Mouse (Mus musculus): Measurements from ENCODE around the gene Soga1. TPM values are rescaled to one million over a fixed set of nuclear protein-coding genes. Genes with fewer than 3 reads are reported as not detected.

Gene Soga1
- 5.0 and 5.6 TPM in 2 replicates for polyA plus RNA-seq (2016; fragmentation: Nextera tagmentation; extraction: Ambion mirVana)

DNA sequence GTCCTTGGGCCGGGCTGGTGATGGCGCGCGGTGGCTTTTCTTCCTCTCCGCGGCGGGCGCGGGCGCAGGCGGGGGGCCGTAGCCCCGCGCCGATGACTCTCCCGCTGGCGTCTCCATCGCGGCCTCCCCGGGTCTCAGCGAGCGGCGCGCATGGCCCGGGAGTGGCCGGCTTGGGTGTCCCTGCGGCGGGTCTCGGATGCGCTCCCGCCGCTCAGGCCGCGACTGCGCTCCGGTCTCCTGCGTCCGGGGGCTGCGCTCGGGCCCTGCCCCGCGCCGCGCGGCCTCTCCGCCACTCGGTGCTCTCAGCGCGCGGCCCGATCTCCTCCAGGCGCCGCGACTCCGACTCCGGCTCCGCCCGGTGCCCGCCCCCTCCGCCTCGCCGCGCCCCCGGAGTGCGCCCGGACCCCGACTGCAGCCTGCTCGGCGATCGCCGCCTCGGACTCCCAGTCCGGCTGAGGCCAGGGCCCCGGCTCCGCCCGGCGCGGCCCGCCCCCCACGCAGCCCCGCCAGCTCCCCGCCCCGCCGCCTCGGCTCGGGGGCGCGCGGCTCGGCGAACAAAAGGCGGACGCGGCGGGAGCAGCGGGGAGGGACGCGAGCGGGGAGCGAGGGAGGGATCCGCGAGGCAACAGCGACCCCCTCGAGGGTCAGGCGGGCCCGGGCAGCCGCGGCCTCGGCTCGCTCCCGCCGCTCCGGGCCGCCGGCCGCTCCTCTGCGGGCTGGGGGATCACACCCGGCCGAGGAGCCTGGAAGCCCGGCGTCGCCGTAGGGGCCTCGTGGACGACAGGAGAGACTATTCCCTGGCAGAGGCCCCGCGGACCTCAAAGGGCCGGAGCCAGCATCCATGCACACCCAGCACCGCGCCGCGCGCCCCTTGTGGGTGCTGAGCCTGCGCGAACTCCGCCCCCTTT is at the start of gene Soga1:
Gene Soga1 (minus strand): TSS at position 462 of the 908 bp plus-strand sequence.
- H3K9ac ChIP-seq (replicated peaks) = peak within 1 kb of the TSS; percentile 99
- peak within 1 kb of the TSS; percentile 99 for H3K4me3 ChIP-seq (replicated peaks)
- peak; percentile 88 for ATAC-seq (ENCODE audit: insufficient number of reproducible peaks, insufficient read depth, low FRiP score, low TSS enrichment, low read depth)
- peaks cover 42% of the 10 kb centered on the region for H3K4me1 ChIP-seq (replicated peaks)
- H3K36me3 ChIP-seq = peaks cover 3% of the 10 kb centered on the region; the same call in 1 of the 2 replicates
- H3K27me3 ChIP-seq = no peaks in the 10 kb centered on the region
- peak within 1 kb of the TSS; percentile 76 for H3K4me2 ChIP-seq
- H3K27ac ChIP-seq = peak within 1 kb of the TSS; percentile 99
- H3K9me3 ChIP-seq = no peaks in the 10 kb centered on the region
- under 1% methylated on average over 95 of the region's 136 CpGs for WGBS

DNA sequence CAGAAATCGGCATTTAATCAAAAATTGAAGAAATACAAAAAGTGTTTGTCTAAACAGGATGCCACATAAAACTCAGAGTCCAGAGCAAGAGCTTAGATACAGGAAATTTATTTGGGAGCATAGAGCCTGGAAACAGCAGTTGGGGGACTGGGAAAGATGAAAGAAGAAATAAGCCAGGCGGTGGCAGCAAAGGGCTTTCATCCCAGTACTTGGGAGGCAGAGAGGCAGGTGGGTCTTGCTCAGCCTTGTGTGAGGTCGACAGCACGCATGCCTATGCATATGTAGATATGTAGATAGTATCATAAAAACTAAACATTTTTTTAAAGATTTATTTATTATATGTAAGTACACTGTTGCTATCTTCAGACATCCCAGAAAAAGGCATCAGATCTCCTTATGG is 49.0 kb upstream of the Soga1 start:
- Histone ChIP-seq H3K27ac (no peak overlapping the region), H3K4me3 (replicated peaks) (no peak overlapping the region), H3K4me2 (no peak overlapping the region), H3K4me1 (replicated peaks) (no peaks in the 10 kb centered on the region), H3K9ac (replicated peaks) (no peak overlapping the region), H3K27me3 (no peaks in the 10 kb centered on the region), H3K36me3 (peaks cover 31% of the 10 kb centered on the region), H3K9me3 (no peaks in the 10 kb centered on the region)
- 61% methylated on average over 4 of the region's 4 CpGs for WGBS
- no peak for ATAC-seq (ENCODE audit: insufficient number of reproducible peaks, insufficient read depth, low FRiP score, low TSS enrichment, low read depth)

DNA sequence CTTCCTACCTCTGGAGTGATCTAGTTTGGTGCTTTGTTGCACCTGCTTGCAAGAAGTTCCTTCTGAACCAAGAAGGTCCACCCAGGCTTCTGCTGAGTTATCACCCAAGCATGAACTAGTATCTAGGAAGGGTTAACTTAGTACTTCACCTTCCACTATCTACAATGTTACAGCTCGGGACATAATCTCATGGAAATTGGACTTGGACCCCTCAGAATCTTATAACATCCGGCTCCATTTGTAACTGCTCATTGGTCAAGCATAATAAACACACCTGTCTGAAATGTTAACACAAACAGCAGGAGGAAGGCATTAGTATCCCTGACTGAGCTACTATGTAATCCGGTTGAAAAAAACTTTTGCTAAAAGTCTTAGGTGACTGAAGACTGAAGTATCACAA is 48.3 kb upstream of the Soga1 start:
- Histone ChIP-seq H3K9ac (replicated peaks) (no peak overlapping the region), H3K36me3 (peaks cover 32% of the 10 kb centered on the region), H3K27ac (no peak overlapping the region), H3K9me3 (no peaks in the 10 kb centered on the region), H3K4me3 (replicated peaks) (no peak overlapping the region), H3K4me1 (replicated peaks) (no peaks in the 10 kb centered on the region), H3K4me2 (no peak overlapping the region), H3K27me3 (no peaks in the 10 kb centered on the region)
- 88% methylated on average over 3 of the region's 3 CpGs for WGBS
- ATAC-seq (ENCODE audit: insufficient number of reproducible peaks, insufficient read depth, low FRiP score, low TSS enrichment, low read depth) = no peak

DNA sequence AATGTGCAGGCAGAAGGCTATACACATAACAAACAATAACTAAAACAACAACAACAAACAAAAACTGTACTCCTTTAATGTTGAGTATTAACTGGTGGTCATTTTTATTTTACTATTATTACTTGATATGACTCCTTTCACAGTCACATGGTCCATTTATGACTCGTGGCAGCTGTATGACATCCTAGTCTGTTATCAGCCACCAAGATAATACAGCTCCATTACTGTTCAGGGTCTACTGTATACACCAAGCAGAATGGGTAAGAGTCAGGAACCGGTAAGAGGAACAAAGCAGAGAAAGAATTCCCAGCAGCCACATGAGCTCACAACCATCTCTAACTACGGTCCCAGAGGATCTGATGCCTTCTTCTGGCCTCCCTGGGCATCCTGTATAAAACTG is 46.2 kb upstream of the Soga1 start:
- 90% methylated on average over 3 of the region's 3 CpGs for WGBS
- Histone ChIP-seq H3K36me3 (peaks cover 50% of the 10 kb centered on the region), H3K27me3 (no peaks in the 10 kb centered on the region), H3K4me1 (replicated peaks) (no peaks in the 10 kb centered on the region), H3K27ac (no peak overlapping the region), H3K9me3 (no peaks in the 10 kb centered on the region), H3K4me3 (replicated peaks) (no peak overlapping the region), H3K9ac (replicated peaks) (no peak overlapping the region), H3K4me2 (no peak overlapping the region)
- ATAC-seq (ENCODE audit: insufficient number of reproducible peaks, insufficient read depth, low FRiP score, low TSS enrichment, low read depth) = no peak

DNA sequence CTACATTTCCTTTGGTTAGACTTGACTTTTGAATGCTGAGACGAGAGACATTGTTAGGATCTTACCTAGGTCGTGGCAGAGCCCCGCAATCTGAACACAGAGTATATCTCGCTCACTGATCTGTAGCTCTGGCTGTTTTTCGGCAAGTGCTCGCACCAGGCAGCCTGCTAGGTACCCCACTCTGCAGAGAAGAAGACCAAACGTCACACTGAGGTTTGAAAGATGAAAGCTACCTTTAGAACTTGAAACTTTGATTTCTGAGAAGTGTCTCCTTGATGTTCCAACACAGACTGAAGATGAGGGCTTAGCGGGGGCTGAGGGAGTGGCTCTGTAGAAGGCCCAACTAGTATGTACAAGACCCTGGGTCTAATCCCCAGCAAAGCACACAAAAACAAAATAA is 42.7 kb upstream of the Soga1 start:
- 85% methylated on average over 8 of the region's 8 CpGs for WGBS
- H3K9ac ChIP-seq (replicated peaks) = no peak overlapping the region
- no peaks in the 10 kb centered on the region for H3K9me3 ChIP-seq
- no peak for ATAC-seq (ENCODE audit: insufficient number of reproducible peaks, insufficient read depth, low FRiP score, low TSS enrichment, low read depth)
- H3K27ac ChIP-seq = no peak overlapping the region
- H3K4me3 ChIP-seq (replicated peaks) = no peak overlapping the region
- peaks cover 59% of the 10 kb centered on the region for H3K36me3 ChIP-seq
- H3K4me1 ChIP-seq (replicated peaks) = no peaks in the 10 kb centered on the region
- H3K4me2 ChIP-seq = no peak overlapping the region
- no peaks in the 10 kb centered on the region for H3K27me3 ChIP-seq

DNA sequence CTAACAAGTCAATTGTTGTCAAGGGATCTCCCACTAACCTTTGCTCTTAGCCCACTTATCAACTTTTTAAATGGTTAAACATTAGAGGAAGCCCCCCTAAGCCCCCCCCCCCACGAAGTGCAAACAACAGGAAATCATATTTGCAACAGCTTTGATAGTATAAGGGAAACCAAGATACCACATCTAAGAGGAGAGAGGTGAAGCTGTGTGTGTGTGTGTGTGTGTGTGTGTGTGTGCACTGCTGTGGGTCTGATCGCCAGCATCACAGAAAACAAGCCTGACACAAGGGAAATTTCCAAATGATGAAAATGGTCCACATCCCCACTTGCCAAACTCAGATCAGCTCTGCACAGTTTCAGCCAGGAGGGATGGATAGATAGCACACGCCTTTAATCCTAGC is 40.0 kb upstream of the Soga1 start:
- Histone ChIP-seq H3K36me3 (peaks cover 55% of the 10 kb centered on the region), H3K27ac (no peak overlapping the region), H3K4me3 (replicated peaks) (no peak overlapping the region), H3K9ac (replicated peaks) (no peak overlapping the region), H3K4me2 (no peak overlapping the region), H3K9me3 (no peaks in the 10 kb centered on the region), H3K4me1 (replicated peaks) (no peaks in the 10 kb centered on the region), H3K27me3 (no peaks in the 10 kb centered on the region)
- WGBS = 70% methylated on average over 3 of the region's 3 CpGs
- ATAC-seq (ENCODE audit: insufficient number of reproducible peaks, insufficient read depth, low FRiP score, low TSS enrichment, low read depth) = no peak

DNA sequence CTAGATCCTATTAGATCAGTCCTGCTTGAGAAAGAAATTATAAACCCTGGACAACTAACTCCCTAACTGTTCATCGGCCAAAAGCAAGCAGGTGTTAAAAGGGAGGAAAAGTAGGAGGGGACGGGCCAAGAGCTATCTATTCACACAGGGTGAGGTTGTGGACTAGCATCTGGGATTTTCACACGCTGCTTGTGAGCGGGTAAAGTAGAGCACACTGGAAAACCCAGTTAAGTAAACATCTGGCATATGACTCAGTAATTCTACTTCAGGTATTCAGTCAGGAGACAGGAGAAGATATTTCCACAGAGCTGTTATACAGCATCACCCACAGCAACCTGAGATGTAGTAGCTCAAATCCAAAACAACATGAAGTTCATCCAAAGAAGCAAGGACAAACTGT is 39.5 kb upstream of the Soga1 start:
- 81% methylated on average over 4 of the region's 4 CpGs for WGBS
- Histone ChIP-seq H3K4me1 (replicated peaks) (no peaks in the 10 kb centered on the region), H3K9me3 (no peaks in the 10 kb centered on the region), H3K4me3 (replicated peaks) (no peak overlapping the region), H3K4me2 (no peak overlapping the region), H3K36me3 (peaks cover 60% of the 10 kb centered on the region), H3K27ac (no peak overlapping the region), H3K27me3 (no peaks in the 10 kb centered on the region), H3K9ac (replicated peaks) (no peak overlapping the region)
- ATAC-seq (ENCODE audit: insufficient number of reproducible peaks, insufficient read depth, low FRiP score, low TSS enrichment, low read depth) = no peak

DNA sequence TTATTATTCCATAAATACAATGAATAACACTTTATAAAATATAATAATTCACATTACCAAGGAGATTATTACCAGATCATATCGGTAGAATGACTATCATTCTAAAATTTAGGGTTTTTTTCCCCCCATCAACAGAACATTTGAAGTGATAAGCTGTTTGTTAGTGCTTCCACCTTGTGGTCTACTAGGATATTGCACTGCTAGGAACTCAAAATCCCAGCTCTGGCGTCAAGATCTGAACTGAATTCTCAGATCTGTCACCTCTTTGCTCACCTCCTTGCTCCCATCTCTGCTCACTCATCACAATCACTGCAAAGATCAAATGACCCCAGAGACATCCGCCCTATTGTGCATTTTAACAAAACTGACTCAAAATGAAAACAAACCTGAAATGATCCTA is 37.9 kb upstream of the Soga1 start:
- Histone ChIP-seq H3K9me3 (no peaks in the 10 kb centered on the region), H3K4me2 (no peak overlapping the region), H3K4me1 (replicated peaks) (no peaks in the 10 kb centered on the region), H3K4me3 (replicated peaks) (no peak overlapping the region), H3K27me3 (no peaks in the 10 kb centered on the region), H3K36me3 (peaks cover 64% of the 10 kb centered on the region), H3K27ac (no peak overlapping the region), H3K9ac (replicated peaks) (no peak overlapping the region)
- WGBS = 22% methylated on average over 3 of the region's 3 CpGs
- no peak for ATAC-seq (ENCODE audit: insufficient number of reproducible peaks, insufficient read depth, low FRiP score, low TSS enrichment, low read depth)

DNA sequence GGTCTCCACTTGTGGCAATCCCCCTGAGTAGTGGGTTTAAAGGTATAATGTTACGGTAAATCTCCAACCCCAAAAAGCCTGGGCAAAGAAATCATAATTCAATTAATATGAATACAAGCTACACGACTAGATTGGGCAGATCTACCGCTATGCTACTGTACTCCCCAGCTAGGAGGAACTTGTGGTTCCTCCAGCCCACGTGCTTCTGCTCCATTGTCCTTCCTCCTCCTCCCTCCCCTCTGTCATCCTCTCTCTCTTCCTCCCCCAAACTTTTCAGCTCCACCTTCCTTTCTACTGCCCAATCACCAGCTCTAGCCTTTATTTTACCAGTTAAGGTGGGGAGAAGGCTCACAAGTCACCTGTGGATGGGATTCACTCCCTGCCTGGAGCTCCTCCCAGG is 29.2 kb upstream of the Soga1 start:
- whole genome bisulfite sequencing = 92% methylated on average over 4 of the region's 4 CpGs
- Histone ChIP-seq H3K9ac (replicated peaks) (no peak overlapping the region), H3K27ac (no peak overlapping the region), H3K36me3 (peaks cover 74% of the 10 kb centered on the region), H3K27me3 (no peaks in the 10 kb centered on the region), H3K4me3 (replicated peaks) (no peak overlapping the region), H3K4me2 (no peak overlapping the region), H3K4me1 (replicated peaks) (no peaks in the 10 kb centered on the region), H3K9me3 (no peaks in the 10 kb centered on the region)
- no peak for ATAC-seq (ENCODE audit: insufficient number of reproducible peaks, insufficient read depth, low FRiP score, low TSS enrichment, low read depth)

DNA sequence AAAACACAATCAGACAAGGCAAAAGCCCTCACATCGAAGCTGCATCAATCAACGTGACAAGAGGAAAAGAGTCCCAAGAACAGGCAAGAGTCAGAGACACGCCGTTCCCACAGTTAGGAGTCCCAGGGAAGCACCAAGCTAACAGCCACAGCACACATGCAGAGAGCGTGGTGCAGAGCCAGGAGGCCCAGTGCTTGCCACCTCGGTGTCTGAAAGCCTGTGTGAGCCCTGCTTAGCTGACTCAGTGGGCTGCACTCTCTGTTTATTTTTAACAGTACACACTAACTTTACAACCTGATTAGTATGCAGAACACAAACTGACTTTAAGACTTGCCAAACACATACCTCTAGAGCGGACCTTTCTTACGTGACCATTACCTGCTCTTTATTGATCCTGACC is 25.4 kb upstream of the Soga1 start:
- Histone ChIP-seq H3K27ac (no peak overlapping the region), H3K4me2 (no peak overlapping the region), H3K9ac (replicated peaks) (no peak overlapping the region), H3K4me3 (replicated peaks) (no peak overlapping the region), H3K9me3 (no peaks in the 10 kb centered on the region), H3K4me1 (replicated peaks) (no peaks in the 10 kb centered on the region), H3K27me3 (no peaks in the 10 kb centered on the region), H3K36me3 (peaks cover 78% of the 10 kb centered on the region)
- 91% methylated on average over 8 of the region's 8 CpGs for WGBS
- ATAC-seq (ENCODE audit: insufficient number of reproducible peaks, insufficient read depth, low FRiP score, low TSS enrichment, low read depth) = no peak

DNA sequence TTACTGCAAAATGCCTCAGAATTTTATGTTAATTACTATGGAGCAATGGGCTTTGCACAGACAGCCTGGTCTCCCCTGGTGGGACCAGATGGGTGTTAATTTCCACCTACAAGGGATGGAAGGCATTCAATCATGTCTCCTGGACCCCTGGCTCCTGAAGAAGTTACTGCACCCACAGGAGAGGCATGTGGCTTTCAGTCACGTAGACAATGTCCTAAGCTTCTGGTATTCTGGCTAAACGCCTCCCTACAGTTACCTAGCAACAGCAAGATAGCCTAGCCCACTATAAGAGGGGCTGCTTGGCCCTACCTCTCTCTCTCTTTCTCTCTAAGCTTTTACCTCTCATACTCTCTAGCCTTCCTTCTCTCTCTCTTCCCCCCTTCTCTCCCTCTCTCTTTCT is 23.2 kb upstream of the Soga1 start:
- H3K4me3 ChIP-seq (replicated peaks) = no peak overlapping the region
- H3K9ac ChIP-seq (replicated peaks) = no peak overlapping the region
- 68% methylated on average over 2 of the region's 2 CpGs for WGBS
- no peak for ATAC-seq (ENCODE audit: insufficient number of reproducible peaks, insufficient read depth, low FRiP score, low TSS enrichment, low read depth)
- H3K27me3 ChIP-seq = no peaks in the 10 kb centered on the region
- no peak overlapping the region for H3K27ac ChIP-seq
- no peaks in the 10 kb centered on the region for H3K9me3 ChIP-seq
- H3K4me2 ChIP-seq = no peak overlapping the region
- H3K4me1 ChIP-seq (replicated peaks) = no peaks in the 10 kb centered on the region
- peaks cover 83% of the 10 kb centered on the region for H3K36me3 ChIP-seq

DNA sequence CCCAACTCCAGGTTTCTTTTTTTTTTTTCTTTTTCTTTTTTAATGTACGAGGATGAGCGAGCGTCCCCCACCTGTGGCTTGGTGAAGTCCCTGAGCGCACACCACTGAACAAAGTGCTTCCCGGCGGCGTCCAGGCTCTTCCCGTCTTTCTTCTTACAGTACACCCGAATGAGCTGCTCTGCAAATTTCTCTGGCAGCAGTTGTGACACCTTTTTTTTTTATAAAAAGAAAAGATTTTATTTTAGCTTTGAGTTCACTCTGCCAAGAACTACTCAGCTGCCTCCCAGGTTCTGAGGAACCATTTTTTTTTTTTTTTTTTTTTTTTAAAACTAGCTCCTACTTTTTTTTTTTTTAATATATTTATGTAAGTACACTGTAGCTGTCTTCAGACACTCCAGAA is 22.6 kb upstream of the Soga1 start:
- Histone ChIP-seq H3K4me3 (replicated peaks) (no peak overlapping the region), H3K4me2 (no peak overlapping the region), H3K4me1 (replicated peaks) (no peaks in the 10 kb centered on the region), H3K9ac (replicated peaks) (no peak overlapping the region), H3K9me3 (no peaks in the 10 kb centered on the region), H3K36me3 (peaks cover 84% of the 10 kb centered on the region), H3K27me3 (no peaks in the 10 kb centered on the region), H3K27ac (no peak overlapping the region)
- 94% methylated on average over 9 of the region's 9 CpGs for WGBS
- no peak for ATAC-seq (ENCODE audit: insufficient number of reproducible peaks, insufficient read depth, low FRiP score, low TSS enrichment, low read depth)
